Mouse (Mus musculus): ENCODE measurements around the gene Slc36a4. TPM values are rescaled to one million over a fixed set of nuclear protein-coding genes. Genes with fewer than 3 reads are reported as not detected.

The Slc36a4 gene
- total RNA-seq, 2 experiments from 2014 or later, result 44.2 to 46.1 TPM

GRCm38 (mm10) chr9:15721226-15721833 lies 11.8 kb downstream of the Slc36a4 start:
- no peak for DNase-seq (ENCODE audit: extremely low spot score in 1 of 2, low spot score in 1 of 2)

GRCm38 (mm10) chr9:15722506-15722905 lies 13.0 kb downstream of the Slc36a4 start:
- no peak for DNase-seq (ENCODE audit: extremely low spot score in 1 of 2, low spot score in 1 of 2)

- no peak for DNase-seq (ENCODE audit: extremely low spot score in 1 of 2, low spot score in 1 of 2)
Observed at GRCm38 (mm10) chr9:15727168-15727567, 17.6 kb downstream of the Slc36a4 start.

DNA sequence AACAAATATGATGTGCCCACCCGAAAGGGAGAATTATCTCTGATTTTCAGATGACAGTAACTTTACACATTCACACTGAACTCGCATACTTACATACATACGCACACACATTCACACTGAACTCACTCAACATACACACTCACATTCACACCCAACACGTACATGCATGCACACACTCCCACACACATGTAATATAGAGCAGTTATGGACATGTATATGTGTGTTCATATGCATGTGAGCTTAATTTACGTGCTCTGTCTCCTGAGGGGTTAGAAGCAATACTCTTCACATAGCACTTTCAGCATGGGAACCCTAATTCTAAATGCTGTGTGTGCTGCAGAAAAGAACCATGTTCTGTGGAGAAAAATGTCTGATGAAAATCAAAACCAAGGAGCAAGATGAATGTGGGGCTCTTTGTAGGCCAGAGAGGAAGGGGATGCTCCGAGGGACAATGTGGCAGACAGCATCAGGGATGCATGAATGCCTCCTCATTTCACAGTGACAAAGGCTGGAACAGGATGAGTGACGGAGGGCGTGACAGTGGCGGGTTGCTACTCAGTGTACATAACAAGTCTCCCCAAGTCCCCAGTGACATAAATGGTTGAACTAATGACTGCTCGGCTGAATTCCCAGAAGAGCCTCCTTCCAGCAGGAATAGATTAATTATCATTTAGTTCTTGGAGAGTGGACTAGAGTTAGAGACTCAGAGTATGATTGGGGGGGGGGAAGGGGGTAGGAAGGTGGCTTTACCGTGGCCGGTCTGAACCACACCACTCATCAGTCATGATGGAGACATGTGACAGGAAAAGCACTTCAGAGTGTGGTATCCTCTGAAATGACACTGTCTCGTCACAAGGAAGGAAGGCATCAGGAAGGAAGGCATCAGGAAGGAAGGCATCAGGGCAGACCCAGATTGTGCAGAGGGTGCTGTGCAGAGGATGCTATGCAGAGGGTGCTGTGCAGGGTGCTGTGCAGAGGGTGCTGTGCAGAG lies 22.5 kb downstream of the Slc36a4 start:
- no peak for DNase-seq (ENCODE audit: extremely low spot score in 1 of 2, low spot score in 1 of 2)

DNA sequence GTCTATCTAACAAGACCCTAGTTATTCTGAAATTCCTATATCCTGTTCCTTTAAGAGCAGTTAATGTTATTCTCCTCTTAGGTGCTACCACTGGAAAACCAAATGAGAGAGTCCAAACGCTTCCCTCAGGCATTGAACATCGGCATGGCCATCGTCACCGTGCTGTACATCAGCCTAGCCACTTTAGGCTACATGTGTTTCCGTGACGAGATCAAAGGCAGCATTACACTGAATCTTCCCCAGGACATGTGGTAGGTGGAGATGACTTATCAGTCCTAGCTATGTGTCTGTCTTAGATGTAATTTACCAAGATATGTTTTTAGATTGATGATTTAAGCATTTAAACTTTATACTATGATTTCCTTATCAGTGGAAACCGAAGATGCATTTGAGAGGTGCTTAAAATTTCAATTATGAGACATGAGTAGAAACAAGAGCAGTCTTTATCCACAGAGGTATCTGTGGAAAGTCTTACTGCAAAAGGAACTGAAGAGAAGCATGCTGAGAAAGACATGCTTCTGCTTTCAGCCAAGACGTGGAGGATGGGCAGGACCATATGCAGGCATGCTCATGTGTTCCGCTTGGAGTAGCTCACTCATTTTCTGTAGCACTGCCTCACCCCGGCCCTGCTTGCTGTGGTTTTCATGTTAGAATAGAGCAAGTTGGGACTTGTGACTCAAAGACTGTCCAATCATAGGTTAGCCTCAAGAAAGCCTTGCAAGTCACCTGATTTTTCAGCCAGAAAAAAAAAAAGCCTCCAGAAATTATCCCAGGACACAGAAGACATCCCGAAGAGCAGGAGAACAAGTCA lies 24.7 kb downstream of the Slc36a4 start:
- DNase-seq (ENCODE audit: extremely low spot score in 1 of 2, low spot score in 1 of 2), result no peak

DNA sequence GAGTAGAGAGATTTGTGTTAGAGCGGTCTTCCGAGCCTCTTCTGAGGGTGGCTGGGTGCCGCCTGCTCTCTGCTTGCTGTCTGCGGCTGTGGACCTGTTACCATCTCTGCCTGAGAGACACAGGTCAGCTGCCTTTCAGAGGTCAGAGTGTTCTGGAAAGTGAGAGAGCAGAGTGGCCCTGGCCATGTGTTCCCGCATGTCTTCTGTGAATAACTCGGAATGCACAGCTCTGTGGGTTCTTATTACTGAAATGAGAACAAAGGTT lies 25.3 kb downstream of the Slc36a4 start:
- DNase-seq (ENCODE audit: extremely low spot score in 1 of 2, low spot score in 1 of 2), result no peak

- DNase-seq (ENCODE audit: extremely low spot score in 1 of 2, low spot score in 1 of 2), result no peak
Observed at GRCm38 (mm10) chr9:15737522-15737921, 28.0 kb downstream of the Slc36a4 start.

GRCm38 (mm10) chr9:15741428-15741827 lies 31.9 kb downstream of the Slc36a4 start:
- no peak for DNase-seq (ENCODE audit: extremely low spot score in 1 of 2, low spot score in 1 of 2)

DNA sequence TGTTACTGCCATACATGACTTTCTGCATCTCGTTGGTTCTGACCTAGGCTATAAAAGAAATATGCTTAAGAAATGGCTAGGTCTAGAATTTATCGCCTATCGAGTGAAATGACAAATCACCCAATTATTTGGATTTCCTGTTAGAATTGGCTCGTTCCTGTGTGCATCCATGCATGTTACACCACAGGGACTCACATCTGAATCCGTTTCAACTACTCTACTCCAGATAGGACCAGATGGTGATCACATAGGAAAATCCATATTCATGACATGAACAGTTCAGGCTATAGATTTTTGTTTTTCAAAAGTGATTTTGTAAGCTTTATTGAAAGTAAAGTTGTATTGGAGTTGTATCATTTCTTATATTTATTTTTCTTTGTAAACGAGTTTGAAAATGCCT lies 32.4 kb downstream of the Slc36a4 start:
- DNase-seq (ENCODE audit: extremely low spot score in 1 of 2, low spot score in 1 of 2), result no peak

DNA sequence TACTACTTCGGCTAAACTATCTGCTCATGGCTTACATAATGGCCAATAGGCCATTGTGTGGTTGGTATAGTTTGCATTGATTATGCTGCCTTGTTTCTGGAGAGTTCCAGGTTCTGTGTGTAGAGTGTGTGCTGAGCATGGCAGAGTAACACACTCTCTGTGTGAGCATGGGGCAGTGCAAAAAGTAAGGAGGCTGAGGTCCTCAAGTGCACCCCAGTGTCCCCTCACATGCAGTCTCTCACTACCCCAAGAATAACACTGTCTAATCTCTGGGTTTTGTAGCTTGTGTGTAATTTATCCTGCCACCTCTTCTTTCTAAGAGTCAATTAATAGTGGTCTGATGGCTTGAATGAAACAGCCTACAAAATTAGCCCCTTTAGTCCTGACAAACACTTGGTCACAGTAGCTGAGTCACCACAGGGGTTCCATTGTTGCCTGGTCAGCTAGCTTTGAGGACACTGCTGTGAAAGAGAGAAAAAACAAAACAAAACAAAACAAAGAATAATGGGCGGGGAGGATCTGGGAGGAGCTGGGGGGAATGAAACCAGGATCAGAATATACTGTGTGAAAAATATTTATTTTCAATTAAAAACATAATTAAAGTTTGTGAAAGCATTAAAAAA lies 36.6 kb downstream of the Slc36a4 start:
- DNase-seq (ENCODE audit: extremely low spot score in 1 of 2, low spot score in 1 of 2), result no peak

DNA sequence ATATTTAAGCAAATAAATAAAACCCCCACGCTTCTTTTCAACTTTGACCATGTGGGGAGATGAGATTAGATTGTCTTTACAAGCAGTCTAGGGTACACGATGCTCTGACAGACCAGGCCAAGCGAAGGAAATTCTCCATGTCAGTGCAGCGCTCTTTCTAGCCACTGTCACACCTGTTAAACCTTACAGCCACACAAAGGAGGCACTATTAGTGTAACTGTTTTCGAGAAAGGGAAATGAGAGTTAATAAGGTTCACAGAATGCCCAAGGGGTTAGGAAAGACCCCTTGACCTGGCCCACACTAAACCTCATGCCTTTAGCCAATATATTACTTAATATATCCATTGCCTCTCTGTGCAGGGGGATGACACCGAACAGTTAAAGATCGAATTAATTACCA lies 37.1 kb downstream of the Slc36a4 start:
- no peak for DNase-seq (ENCODE audit: extremely low spot score in 1 of 2, low spot score in 1 of 2)

DNA sequence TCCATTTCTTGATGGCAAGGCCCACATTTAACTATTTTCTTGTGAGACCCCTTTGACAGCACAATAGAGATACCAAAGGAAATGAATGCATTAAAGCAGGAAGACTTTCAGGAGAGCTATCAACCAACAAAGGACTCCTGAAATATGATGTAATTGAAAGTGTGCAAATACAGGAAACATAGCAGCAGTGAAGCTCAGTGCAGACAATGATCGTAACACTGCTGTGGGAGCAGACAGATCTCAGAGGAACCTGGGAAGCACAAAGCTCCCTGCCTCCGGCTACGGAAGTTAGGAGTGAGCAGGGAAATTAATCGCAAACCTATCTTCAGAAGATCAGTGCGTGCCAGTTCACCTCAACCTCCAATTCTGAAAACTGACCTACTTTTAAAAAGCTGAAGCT lies 38.8 kb downstream of the Slc36a4 start:
- no peak for DNase-seq (ENCODE audit: extremely low spot score in 1 of 2, low spot score in 1 of 2)

DNA sequence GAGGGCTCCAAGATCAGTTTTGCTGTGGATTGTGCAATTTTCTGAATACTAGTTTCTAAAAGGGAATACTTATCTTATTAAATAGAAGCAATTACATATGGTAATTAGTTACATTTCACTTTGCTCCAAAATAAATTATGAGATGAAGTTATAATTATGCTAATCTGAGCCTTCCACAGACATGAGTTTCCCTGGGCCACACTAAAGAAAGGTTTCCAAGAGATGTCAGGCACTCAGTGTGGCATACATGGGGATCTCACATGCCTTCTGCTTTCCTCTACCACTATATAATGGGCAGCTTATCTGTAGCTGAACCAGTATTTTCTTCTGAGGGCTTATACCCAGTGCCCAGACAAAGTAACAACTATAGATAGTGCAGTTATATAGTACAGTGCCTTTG lies 49.8 kb downstream of the Slc36a4 start:
- no peak for DNase-seq (ENCODE audit: extremely low spot score in 1 of 2, low spot score in 1 of 2)

DNA sequence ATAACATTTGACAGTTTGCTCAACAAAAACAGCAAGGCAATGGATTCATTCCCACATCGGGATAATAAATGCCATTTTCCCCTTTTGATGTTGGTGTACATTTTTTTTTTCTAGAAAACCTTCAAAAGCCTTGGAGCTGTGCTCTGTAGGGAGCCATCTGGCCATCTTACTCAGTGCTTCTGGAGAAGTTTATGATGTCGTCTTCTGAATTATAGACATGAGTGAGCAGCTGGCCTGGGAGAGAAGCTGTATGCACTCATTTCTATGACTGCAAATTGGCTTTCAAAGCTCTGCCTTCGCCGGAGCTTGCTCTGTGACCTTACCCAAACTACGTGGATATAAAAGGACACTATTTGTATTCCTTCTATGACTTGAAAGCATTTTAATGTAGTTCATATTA lies 56.8 kb downstream of the Slc36a4 start:
- no peak for DNase-seq (ENCODE audit: extremely low spot score in 1 of 2, low spot score in 1 of 2)

GRCm38 (mm10) chr9:15766821-15767220 lies 57.3 kb downstream of the Slc36a4 start:
- DNase-seq (ENCODE audit: extremely low spot score in 1 of 2, low spot score in 1 of 2), result no peak

DNA sequence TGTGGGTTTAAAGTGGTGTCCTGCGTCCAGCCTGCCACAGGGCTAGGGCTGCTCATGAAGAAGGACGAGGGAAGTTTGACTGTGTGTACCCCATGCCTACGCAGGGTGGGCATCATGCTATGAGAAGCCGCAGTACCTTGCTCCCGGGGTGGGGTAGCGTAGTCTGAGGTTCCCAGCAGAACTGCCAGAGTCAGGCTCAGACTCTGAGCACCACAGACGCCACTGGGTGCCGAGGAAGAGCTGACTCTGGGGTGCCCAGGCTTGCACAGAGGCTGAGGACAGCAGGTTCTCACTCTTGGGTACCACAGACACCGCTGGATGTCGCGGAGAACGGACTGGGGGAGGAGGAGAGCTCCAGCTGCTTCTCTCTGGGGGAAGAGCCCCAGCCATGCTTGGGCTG lies 63.2 kb downstream of the Slc36a4 start:
- DNase-seq (ENCODE audit: extremely low spot score in 1 of 2, low spot score in 1 of 2), result no peak

DNA sequence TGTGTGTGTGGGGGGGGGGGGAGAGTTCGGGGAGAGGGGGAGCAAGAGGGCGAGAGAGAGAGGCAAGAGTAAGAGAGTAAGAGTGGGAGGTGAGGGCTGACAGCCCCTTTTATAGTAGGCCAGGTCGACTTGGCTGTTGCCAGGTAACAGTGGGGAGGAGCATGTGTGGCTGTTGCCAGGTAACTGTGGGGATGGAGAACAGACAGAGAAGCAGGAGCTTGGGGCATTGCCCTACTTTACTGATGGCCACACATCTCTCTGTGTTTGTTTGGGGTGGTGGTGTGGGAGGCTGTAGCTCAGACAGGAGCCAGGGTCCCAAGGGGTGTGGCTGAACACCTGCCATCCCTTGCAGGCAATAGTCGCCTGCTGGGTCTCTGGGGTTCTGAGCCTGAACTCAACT lies 63.9 kb downstream of the Slc36a4 start:
- DNase-seq (ENCODE audit: extremely low spot score in 1 of 2, low spot score in 1 of 2), result no peak

GRCm38 (mm10) chr9:15774911-15775310 lies 65.4 kb downstream of the Slc36a4 start:
- DNase-seq (ENCODE audit: extremely low spot score in 1 of 2, low spot score in 1 of 2), result no peak

DNA sequence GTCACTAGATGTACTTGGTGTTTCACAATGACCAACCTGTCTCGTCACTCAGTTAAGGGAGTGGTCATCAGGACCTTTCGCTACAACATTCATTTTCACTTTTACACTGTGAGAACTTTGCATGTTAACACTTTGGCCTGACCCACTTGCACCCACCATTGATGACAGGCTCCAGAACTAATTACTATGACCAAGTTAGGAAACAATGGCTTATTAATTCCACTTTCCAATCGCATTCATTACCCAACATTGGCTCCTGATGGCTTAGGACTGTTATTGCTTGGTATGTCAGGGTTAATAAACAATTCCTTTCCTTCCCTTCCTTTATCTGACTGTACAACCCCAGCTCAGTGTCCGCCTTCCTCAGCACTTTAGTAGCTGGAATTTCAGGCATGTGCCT lies 72.4 kb downstream of the Slc36a4 start:
- DNase-seq (ENCODE audit: extremely low spot score in 1 of 2, low spot score in 1 of 2), result no peak

DNA sequence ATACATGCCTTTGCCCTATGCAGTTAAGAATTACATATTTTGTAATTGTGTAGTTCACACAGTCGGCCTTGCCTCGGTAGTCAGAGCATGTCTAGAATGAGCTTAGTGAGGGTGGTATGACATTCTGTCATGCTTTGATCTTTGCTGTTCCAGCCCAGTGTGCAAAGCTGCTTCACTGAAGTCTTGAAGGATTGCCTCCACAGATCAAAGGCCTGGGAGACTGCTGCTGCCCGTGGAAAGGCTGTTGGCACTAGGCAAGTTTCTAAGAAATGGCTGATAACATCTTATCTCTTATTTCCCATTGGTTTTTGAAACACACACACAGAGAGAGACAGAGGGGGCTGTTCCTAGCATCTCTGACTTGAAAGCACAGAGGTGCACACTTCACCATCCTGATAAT lies 76.7 kb downstream of the Slc36a4 start:
- no peak for DNase-seq (ENCODE audit: extremely low spot score in 1 of 2, low spot score in 1 of 2)

- no peak for DNase-seq (ENCODE audit: extremely low spot score in 1 of 2, low spot score in 1 of 2)
Observed at GRCm38 (mm10) chr9:15786610-15787009, 77.1 kb downstream of the Slc36a4 start.

All from layer of hippocampus, postnatal 25 days (tissue).